Mouse (Mus musculus): ENCODE data around the gene Olfr1359.
"Not testable (repeated sequence)": the region's sequence is repeated elsewhere in the genome, so short reads cannot be mapped to it uniquely, and the experiment has no call there.

DNA sequence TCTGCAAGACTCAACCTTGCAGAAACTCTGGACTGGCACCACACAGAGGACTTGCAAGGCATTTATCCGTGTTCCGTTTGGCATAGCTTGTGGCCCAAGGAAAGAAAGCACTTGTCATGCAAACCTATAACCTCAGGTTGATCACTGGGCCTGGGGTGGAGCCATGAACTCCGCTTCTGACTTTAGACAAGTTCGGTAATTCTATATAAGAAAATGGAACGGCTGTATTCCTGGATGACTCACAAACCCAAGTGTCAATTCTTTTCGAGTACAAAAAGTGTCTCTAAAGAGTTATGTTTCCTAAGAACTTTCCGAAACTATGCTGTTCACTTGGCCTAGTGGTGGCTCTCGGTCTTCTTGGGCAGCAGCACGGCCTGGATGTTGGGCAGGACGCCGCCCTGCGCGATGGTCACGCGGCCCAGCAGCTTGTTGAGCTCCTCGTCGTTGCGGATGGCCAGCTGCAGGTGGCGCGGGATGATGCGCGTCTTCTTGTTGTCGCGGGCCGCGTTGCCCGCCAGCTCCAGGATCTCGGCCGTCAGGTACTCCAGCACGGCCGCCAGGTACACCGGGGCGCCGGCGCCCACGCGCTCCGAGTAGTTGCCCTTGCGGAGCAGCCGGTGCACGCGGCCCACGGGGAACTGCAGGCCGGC, 23.3 kb downstream of the Olfr1359 start:
- not testable (repeated sequence) for TF ChIP-seq EP300 (optimal IDR thresholded peaks at IDR 0.05); CTCF (IDR thresholded peaks at IDR 0.05; ENCODE audit: low read depth)
